Mouse (Mus musculus) heart, embryonic 15.5 days (tissue): ENCODE results near the gene Selenon. TPM values are rescaled to one million over a fixed set of nuclear protein-coding genes. Genes with fewer than 3 reads are reported as not detected.

Experiments used
- ATAC-seq: fragments of 200-750 bp; cut with Nextera tagmentation; replicated peaks from 2 replicates; pipeline ENCODE4 v1.8.0; 2017; ENCODE audit warnings: low read depth, moderate TSS enrichment; ENCODE audit not compliant: insufficient number of reproducible peaks, insufficient read depth, low FRiP score
- H3K27ac ChIP-seq: fragments of 300-500 bp; sonication (generic); 2 replicates; pipeline ENCODE4 v1.5.1; 2015; ENCODE audit warnings: mild to moderate bottlenecking, inconsistent platforms
- H3K27me3 ChIP-seq: fragments of 300-500 bp; sonication (generic); 2 replicates; pipeline ENCODE4 v1.6.1; 2015; ENCODE audit warnings: inconsistent platforms
- H3K36me3 ChIP-seq: fragments of 300-500 bp; sonication (generic); 2 replicates; pipeline ENCODE4 v1.6.1; 2015; ENCODE audit warnings: mild to moderate bottlenecking, inconsistent platforms
- H3K4me1 ChIP-seq: fragments of 300-500 bp; sonication (generic); replicated peaks from 2 replicates; pipeline ENCODE4 v1.6.1; 2015; ENCODE audit warnings: inconsistent platforms
- H3K4me2 ChIP-seq: fragments of 300-500 bp; sonication (generic); 2 replicates; pipeline ENCODE4 v1.6.1; 2015; ENCODE audit warnings: inconsistent platforms, mild to moderate bottlenecking, moderate library complexity
- H3K4me3 ChIP-seq: fragments of 300-500 bp; sonication (generic); 2 replicates; pipeline ENCODE4 v1.5.1; 2015; ENCODE audit warnings: mild to moderate bottlenecking, inconsistent platforms
- H3K9ac ChIP-seq: fragments of 300-500 bp; sonication (generic); 2 replicates; pipeline ENCODE4 v1.6.1; 2015; ENCODE audit warnings: mild to moderate bottlenecking, inconsistent platforms
- H3K9me3 ChIP-seq: fragments of 300-500 bp; sonication (generic); replicated peaks from 2 replicates; pipeline ENCODE4 v1.6.1; 2016; ENCODE audit warnings: inconsistent platforms
- WGBS: fragments of 180-500 bp; shearing (Covaris S2); methylation state at CpG from one replicate; pipeline ENCODE4 v1.1.7; 2015; ENCODE audit warnings: mixed read lengths; 5-methylcytosine and 5-hydroxymethylcytosine counted together
- polyA plus RNA-seq: library from polyadenylated mRNA; unstranded; fragments of >200 nt; fragmentation: Nextera tagmentation; extraction: Ambion mirVana; gene quantifications from 2 replicates; pipeline ENCODE4 v1.2.1, GENCODE M21; 2015

Gene Selenon
- polyA plus RNA-seq, 1 experiment from 2014 or later = 30.8 TPM

- no peaks in the 10 kb centered on the region for H3K9me3 ChIP-seq
- H3K4me2 ChIP-seq = no peak overlapping the region
- H3K27me3 ChIP-seq = no peaks in the 10 kb centered on the region
- ATAC-seq = no peak
- no peak overlapping the region for H3K4me3 ChIP-seq
- no peak overlapping the region for H3K9ac ChIP-seq
- WGBS = 74% methylated on average over 7 of the region's 7 CpGs
- no peak overlapping the region for H3K27ac ChIP-seq
- H3K4me1 ChIP-seq = peaks cover 8% of the 10 kb centered on the region
- H3K36me3 ChIP-seq = peaks cover 14% of the 10 kb centered on the region; the same call in 1 of the 2 replicates
These were observed 7.2 kb upstream of the Selenon start for GRCm38 (mm10) chr4:134559154-134559553.

DNA sequence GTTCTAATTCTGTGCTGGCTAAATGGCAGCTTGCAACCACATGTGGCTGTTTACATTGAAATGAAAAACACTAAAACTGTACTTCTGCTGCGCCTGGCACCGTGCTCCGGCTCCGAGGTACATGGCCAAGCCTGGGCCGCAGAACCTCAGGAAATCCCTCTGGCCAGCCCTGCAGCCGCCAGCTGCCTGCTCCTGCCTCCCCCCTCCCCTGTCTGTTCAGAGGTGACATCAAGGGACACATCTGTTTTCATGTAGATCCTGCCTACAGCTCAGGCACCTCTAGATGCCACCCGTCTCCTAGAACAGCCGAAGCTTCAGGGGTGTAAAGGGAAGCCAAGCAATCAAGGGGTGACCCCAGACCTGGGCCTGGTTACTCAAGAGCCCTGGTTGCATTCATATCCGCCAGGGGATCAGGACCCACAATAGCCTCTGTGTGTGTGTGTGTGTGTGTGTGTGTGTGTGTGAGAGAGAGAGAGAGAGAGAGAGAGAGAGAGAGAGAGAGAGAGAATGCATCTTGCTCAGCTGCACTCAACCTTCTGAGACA, 6.7 kb upstream of the Selenon start:
- H3K4me2 ChIP-seq = no peak overlapping the region
- peaks cover 8% of the 10 kb centered on the region for H3K4me1 ChIP-seq
- no peak overlapping the region for H3K4me3 ChIP-seq
- no peaks in the 10 kb centered on the region for H3K9me3 ChIP-seq
- no peaks in the 10 kb centered on the region for H3K27me3 ChIP-seq
- H3K36me3 ChIP-seq = peaks cover 10% of the 10 kb centered on the region; the same call in 1 of the 2 replicates
- H3K9ac ChIP-seq = no peak overlapping the region
- H3K27ac ChIP-seq = no peak overlapping the region
- WGBS = 62% methylated on average over 9 of the region's 9 CpGs
- no peak for ATAC-seq

- Histone ChIP-seq H3K27me3 (no peaks in the 10 kb centered on the region), H3K9ac (no peak overlapping the region), H3K9me3 (no peaks in the 10 kb centered on the region), H3K36me3 (peaks cover 6% of the 10 kb centered on the region; the same call in 1 of the 2 replicates), H3K4me1 (peaks cover 8% of the 10 kb centered on the region), H3K4me3 (no peak overlapping the region), H3K4me2 (no peak overlapping the region), H3K27ac (no peak overlapping the region)
- no peak for ATAC-seq
- 28% methylated on average over 16 of the region's 16 CpGs for WGBS
These were observed 5.8 kb upstream of the Selenon start for GRCm38 (mm10) chr4:134557626-134558249.

GRCm38 (mm10) chr4:134555956-134556580, 4.1 kb upstream of the Selenon start:
- no peaks in the 10 kb centered on the region; the same call in 1 of the 2 replicates for H3K36me3 ChIP-seq
- H3K9me3 ChIP-seq = no peaks in the 10 kb centered on the region
- ATAC-seq = no peak
- H3K27ac ChIP-seq = no peak overlapping the region
- H3K4me2 ChIP-seq = no peak overlapping the region
- H3K4me3 ChIP-seq = no peak overlapping the region
- no peak overlapping the region for H3K9ac ChIP-seq
- WGBS = 64% methylated on average over 8 of the region's 8 CpGs
- H3K27me3 ChIP-seq = no peaks in the 10 kb centered on the region
- peaks cover 18% of the 10 kb centered on the region for H3K4me1 ChIP-seq

- no peaks in the 10 kb centered on the region for H3K27me3 ChIP-seq
- H3K36me3 ChIP-seq = peaks cover 12% of the 10 kb centered on the region
- no peak overlapping the region for H3K9ac ChIP-seq
- ATAC-seq = no peak
- H3K9me3 ChIP-seq = 0 out of 2 replicates have a peak, but pooled peaks cover 3% of the 10 kb centered on the region
- 86% methylated on average over 1 of the region's 1 CpGs for WGBS
- no peak overlapping the region for H3K4me2 ChIP-seq
- peaks cover 31% of the 10 kb centered on the region for H3K4me1 ChIP-seq
- H3K4me3 ChIP-seq = no peak overlapping the region
- no peak overlapping the region for H3K27ac ChIP-seq
These were observed 1.7 kb upstream of the Selenon start for GRCm38 (mm10) chr4:134553631-134554030.

- 98% methylated on average over 8 of the region's 8 CpGs for WGBS
- Histone ChIP-seq H3K9me3 (0 out of 2 replicates have a peak, but pooled peaks cover 3% of the 10 kb centered on the region), H3K36me3 (peaks cover 19% of the 10 kb centered on the region), H3K27ac (no peak overlapping the region), H3K4me1 (peaks cover 47% of the 10 kb centered on the region), H3K4me2 (no peak overlapping the region), H3K4me3 (no peak overlapping the region), H3K9ac (no peak overlapping the region), H3K27me3 (no peaks in the 10 kb centered on the region)
- no peak for ATAC-seq
These were observed 2.1 kb downstream of the Selenon start for GRCm38 (mm10) chr4:134549899-134550298.

GRCm38 (mm10) chr4:134548169-134548938, 3.6 kb downstream of the Selenon start:
- Histone ChIP-seq H3K4me1 (peaks cover 47% of the 10 kb centered on the region), H3K4me3 (no peak overlapping the region), H3K27ac (peak overlapping the region; percentile 26), H3K9me3 (0 out of 2 replicates have a peak, but pooled peaks cover 3% of the 10 kb centered on the region), H3K36me3 (peaks cover 29% of the 10 kb centered on the region), H3K9ac (no peak overlapping the region), H3K27me3 (no peaks in the 10 kb centered on the region), H3K4me2 (no peak overlapping the region)
- no peak for ATAC-seq
- 51% methylated on average over 18 of the region's 18 CpGs for WGBS

DNA sequence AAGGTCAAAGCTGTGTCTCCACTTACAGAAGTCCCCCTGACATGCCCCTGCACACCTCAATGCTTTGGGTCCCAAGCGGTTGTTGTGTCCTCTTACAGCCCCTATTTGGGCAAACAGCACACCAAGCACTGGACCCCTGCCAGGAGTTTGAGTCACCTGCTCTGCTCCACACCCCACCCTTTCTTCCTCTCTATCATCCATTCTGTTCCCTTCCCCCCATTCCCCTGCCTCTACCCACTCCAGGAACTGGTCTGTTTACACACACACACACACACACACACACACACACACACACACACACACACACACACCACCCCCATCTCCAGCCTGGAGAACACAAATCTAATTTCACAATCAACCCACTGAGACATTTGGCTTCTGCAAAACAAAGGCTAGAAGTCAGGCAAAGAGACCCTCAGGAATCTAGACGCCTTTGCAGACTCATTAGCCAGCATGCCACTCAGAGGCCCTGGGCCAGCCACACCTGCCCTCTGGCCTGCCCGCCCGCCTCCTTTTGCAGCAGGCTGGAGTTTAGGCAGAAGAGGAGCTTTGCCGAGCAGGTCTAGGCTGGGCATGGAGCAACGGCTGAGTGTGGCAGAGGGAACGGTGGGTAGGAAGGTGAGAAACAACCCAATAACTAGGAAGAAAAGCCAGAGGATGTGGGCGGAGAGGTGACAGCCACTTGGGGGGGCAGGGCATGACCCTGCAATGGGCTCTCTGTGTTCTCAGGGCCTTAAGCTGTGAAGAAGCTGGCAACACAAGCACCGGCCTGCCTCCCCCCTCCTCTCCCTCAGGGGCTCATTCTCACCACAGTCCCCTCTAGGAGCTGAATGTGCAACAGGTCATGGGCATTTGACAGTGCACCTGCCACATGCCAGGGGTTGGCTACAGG, 4.9 kb downstream of the Selenon start:
- 63% methylated on average over 9 of the region's 9 CpGs for WGBS
- Histone ChIP-seq H3K4me1 (peaks cover 43% of the 10 kb centered on the region), H3K36me3 (peaks cover 40% of the 10 kb centered on the region), H3K9me3 (0 out of 2 replicates have a peak, but pooled peaks cover 3% of the 10 kb centered on the region), H3K4me3 (no peak overlapping the region), H3K27me3 (no peaks in the 10 kb centered on the region), H3K9ac (no peak overlapping the region; the same call in 1 of the 2 replicates), H3K27ac (peak overlapping the region; percentile 29; the same call in 1 of the 2 replicates), H3K4me2 (no peak overlapping the region)
- no peak for ATAC-seq

- Histone ChIP-seq H3K36me3 (peaks cover 53% of the 10 kb centered on the region), H3K27ac (no peak overlapping the region), H3K9me3 (no peaks in the 10 kb centered on the region), H3K4me2 (no peak overlapping the region), H3K4me3 (no peak overlapping the region), H3K9ac (no peak overlapping the region), H3K4me1 (peaks cover 23% of the 10 kb centered on the region), H3K27me3 (no peaks in the 10 kb centered on the region)
- WGBS = 9% methylated on average over 5 of the region's 5 CpGs
- ATAC-seq = 0 out of 2 replicates have a peak, but pooled peaks have one; percentile 31
These were observed 8.7 kb downstream of the Selenon start for GRCm38 (mm10) chr4:134543261-134543660.

DNA sequence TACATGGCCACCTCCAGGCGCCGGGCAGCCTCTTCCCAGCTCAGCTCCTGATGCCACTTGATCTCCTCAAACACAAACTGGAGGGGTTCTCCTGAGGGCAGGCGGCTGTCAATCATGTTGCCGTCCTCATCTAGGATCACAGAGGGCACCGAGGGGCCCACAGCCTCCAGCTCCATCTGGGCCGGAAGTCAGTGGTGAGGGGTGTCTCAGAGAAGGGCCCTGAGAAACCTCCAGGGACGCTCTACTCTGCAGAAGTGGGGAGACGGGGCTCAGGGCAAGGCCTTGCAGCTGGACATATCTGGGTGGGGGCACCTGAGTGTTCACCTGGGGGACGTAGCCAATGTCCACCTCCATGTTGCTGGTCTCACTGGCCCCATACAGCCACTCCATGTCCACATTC, 9.2 kb downstream of the Selenon start:
- no peak overlapping the region for H3K9ac ChIP-seq

More for the DNA sequence above, 9.2 kb downstream of the Selenon start:
- WGBS = 83% methylated on average over 9 of the region's 9 CpGs
- H3K9me3 ChIP-seq = no peaks in the 10 kb centered on the region
- peaks cover 17% of the 10 kb centered on the region for H3K4me1 ChIP-seq
- H3K27ac ChIP-seq = no peak overlapping the region
- ATAC-seq = no peak
- no peak overlapping the region for H3K4me2 ChIP-seq
- H3K27me3 ChIP-seq = no peaks in the 10 kb centered on the region
- H3K36me3 ChIP-seq = peaks cover 53% of the 10 kb centered on the region
- H3K4me3 ChIP-seq = no peak overlapping the region
